Mouse (Mus musculus): ENCODE measurements around the gene Snhg11.
"Not testable (repeated sequence)": the region's sequence is repeated elsewhere in the genome, so short reads cannot be mapped to it uniquely, and the experiment has no call there.

The Snhg11 gene

GRCm38 (mm10) chr2:158370173-158370550 lies 5.3 kb upstream of the Snhg11 start:
- DNase-seq = peak; percentile 36

DNA sequence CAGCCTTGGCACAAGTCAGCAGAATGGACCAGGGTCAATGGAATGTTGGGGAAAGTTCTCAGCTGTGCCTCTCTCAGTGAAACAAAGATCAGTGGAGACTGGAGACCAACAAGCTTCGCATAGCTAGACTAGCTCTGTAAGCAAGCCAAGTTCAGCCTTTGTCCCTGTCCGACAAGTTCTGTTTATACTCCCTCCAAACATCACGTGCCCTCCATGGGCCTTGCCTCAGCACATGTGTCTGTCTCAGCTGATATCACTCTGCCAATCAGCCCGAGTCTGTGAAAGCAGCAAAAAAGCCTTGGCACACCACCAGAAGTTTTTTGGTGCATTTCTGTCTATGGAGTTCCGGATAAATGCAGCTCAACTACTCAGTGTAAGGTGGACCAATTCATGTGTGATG lies 2.4 kb upstream of the Snhg11 start:
- peak; percentile 65 for DNase-seq

- DNase-seq = no peak
Observed at GRCm38 (mm10) chr2:158373516-158373915, 1.9 kb upstream of the Snhg11 start.

DNA sequence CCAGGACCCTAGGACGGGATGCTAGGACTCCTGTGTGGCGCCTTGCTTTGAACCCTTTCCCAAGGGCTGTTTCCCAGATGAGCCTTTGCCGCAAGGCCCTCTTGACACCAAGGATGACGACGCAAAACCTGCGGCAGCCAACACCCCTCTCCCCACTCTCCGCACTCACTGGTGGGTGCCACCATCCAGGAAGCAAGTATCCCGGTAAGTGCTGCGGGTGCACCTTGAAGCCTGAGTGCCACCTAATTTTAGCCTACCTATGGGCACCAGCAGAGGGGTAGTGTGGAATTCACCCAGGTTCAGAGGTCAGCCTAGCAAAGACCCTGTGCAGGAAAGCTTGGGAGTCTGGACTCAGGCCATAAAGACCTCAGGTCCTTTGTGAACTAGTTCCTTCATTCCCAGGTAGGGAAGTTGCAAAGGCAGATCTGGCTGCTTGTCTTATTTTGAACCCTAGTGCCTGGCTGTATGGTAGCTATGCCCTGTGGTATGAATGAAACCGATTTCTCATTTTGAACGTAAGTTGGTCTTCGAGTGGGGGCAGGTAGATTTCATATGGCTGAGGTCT lies 767 bp downstream of the Snhg11 start:
- DNase-seq = no peak

- DNase-seq = no peak
Observed at GRCm38 (mm10) chr2:158376798-158377197, 1.4 kb downstream of the Snhg11 start.

DNA sequence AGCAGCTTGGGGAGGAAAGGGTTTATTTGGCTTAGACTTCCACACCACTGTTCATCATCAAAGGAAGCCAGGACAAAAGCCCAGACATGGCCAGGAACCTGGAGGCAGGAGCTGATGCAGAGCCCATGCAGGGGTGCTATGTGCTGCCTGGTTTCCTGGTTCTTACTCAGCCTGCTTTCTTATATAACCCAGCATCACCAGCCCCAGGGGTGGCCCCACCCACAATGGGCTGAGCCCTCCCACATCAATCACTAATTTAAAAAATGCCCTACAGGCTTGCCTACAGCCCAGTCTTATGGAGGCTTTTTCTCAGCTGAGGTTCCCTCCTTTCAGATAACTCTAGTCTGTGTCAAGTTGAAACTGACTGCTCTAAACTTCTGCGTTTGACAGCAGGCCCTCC lies 2.4 kb downstream of the Snhg11 start:
- DNase-seq = no peak

DNA sequence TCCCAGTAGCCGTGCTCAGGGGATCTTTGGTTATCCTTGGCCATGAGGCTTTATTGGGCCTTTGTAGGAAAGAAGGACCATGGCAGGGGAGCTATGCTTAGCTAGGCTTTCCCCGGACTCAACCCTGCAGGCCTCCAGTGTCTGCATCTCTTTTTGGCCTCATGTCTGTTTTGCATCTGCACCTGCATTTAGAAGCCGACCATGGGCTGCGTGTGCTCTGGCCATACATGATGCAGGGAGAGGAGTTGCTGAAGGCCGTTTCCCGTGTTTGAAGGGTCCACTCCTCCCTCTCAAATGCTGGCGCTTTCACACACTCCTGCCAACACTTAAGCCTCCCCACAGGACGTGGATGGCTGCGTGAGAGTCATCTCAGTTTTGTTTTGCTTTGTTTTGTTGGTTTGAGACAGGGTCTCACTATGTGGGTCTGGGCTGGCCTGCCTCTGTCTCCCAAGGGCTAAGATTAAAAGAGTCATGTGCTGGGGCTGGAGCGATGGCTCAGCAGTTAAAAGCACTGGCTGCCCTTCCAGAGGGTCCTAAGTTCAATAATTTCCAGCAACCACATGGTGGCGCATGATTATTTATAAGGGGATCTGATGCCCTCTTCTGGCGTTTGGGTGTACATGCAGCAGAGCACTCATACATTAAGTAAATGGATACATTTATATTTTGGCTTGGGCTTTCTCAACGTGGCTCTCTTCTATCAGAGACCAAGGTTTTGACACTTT lies 4.1 kb downstream of the Snhg11 start:
- DNase-seq = peak; percentile 70

GRCm38 (mm10) chr2:158386072-158386471 lies 10.6 kb downstream of the Snhg11 start:
- no peak for DNase-seq

- DNase-seq = no peak
Observed at GRCm38 (mm10) chr2:158389421-158389820, 14.0 kb downstream of the Snhg11 start.

DNA sequence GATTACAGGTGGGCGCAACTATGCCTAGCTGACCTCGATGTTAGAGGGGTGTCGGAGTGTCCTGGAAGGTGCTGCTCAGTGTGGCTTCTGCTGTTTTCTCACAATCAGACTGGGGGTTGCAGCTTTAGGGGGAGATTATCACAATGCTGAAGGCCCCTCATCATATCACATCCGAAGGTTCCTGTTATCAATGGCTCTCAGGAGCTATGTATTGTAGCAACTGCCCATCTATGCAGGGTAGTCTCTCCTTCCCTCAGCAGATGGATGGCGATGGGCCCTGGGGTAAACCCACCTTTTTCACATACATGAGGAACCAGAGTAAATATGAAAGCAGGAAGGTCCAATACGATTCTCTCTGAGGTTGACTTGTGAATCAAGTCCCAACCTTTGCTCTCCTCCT lies 20.9 kb downstream of the Snhg11 start:
- DNase-seq = no peak

DNA sequence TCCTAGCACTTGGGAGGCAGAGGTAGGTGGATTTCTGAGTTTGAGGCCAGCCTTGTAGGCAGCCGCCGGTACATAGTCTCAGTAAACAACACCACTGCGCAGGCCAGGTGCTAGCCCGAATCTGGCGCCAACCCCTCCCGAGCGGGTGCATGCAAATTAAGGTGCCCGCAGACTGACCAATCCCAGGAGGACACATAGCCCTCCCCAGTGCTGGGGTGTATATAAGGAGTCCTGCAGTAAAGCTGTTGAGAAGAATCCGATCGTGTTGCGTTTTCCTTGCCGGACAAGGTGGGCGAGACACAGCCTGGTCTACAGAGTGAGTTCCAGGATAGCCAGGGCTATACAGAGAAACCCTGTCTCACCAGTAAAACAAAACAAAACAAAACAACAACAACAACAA lies 21.7 kb downstream of the Snhg11 start:
- DNase-seq = not testable (repeated sequence)

DNA sequence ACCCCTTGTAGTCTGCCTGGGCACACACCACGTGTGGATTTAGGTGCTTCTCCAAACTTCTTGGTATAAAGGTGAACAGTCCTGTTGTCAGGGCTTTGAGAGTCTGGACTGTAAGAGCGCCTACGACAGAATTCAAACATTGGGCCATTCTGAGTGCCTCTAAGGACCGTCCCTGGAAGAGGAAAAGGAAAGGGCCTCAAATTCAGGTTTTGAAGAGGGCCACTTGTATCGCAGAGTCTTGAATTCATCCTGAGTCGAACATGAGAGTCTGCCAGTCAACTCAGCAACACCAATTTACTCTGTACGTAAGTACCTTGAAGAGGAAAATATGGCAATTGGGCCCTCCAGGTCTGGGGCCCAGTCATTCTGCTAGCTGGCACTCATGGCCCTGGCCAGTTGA lies 27.5 kb downstream of the Snhg11 start:
- no peak for DNase-seq

DNA sequence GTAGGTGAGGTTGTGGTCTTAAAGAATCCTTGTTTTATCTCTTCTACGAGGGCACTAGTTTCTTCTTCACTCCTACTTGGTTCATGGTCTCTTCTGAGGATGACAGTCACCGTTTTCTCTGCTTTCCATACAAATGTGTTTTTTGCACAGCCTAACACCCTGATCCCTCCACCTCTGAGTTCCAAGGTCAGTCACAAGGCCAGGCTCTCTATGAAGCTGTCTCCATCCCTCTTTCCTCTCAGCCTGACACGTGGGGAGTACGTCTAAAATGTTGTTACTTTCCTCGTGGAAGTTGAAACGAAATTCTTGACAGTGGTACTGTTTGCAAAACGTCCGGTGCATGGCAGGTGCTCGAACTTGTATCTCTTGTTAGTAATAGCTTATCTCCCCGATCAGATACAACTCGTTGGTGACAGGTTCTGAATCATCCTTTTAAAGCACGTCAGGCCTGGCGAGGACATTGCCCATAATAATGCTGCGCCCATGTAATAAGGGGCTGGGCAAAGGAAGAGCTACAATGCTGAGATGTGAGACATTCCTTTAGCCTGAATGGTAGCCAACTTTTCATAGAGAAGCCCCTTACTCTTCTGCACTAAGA lies 33.7 kb downstream of the Snhg11 start:
- no peak for DNase-seq

DNA sequence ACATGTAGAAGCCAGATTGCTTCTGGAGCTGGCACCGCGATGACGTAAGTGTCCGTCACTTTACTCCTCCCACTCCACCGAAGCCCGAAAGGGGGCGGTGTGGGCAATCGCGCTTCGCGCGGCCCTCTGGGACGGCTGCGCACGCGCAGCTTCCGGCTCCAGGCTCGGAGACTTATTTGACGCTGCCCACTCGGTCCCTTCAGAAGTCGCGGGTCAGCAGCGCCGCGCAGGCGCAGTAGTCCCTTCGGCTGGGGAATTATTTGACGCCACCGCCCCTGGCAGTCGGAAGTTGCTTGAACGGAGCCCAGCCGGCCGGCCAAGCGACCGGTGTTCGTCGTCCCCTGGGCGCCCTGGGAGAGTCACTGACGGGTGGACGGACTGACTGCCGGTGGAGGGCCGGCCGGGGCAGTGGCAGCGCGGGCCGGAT lies 34.2 kb downstream of the Snhg11 start, which contains the start of gene Ralgapb:
TSS of gene Ralgapb (plus strand) at position 254 of the 427 bp plus-strand sequence.
- peak; percentile 98 for DNase-seq

GRCm38 (mm10) chr2:158410022-158411014 lies 34.9 kb downstream of the Snhg11 start:
- peak; percentile 36 for DNase-seq

GRCm38 (mm10) chr2:158413240-158413639 lies 37.8 kb downstream of the Snhg11 start:
- no peak for DNase-seq

DNA sequence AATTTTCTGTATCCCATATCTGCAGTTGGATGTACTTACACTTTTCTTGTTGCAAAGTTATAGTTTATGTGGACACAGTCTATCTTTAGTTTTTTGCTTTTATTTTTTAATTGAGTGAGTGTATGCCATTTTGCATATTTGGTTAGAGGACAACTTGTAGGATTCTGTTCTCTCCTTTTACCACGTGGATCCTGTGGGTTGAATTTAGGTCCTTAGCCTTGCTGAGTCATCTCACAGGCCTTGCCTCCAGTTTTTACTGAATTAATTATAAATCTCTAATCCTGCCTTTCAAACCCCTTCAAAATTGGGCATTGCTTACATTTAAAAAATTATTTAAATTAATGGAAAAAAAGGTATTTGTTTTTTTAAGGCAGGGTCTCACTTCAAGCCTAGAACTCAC lies 40.4 kb downstream of the Snhg11 start:
- no peak for DNase-seq

- DNase-seq = no peak
Observed at GRCm38 (mm10) chr2:158418663-158419062, 43.2 kb downstream of the Snhg11 start.

All from kidney, adult 11 months (tissue).